Mouse (Mus musculus): ENCODE measurements around the gene Spata31d1a.
"Not testable (repeated sequence)": the region's sequence is repeated elsewhere in the genome, so short reads cannot be mapped to it uniquely, and the experiment has no call there.

Gene Spata31d1a

GRCm38 (mm10) chr13:59710230-59710629 lies at the start of gene Spata31d1a:
Gene Spata31d1a, minus strand, starts transcription at chr13:59710330.
- DNase-seq (ENCODE audit: low spot score): no peak

GRCm38 (mm10) chr13:59756906-59757305 lies 46.8 kb upstream of the Spata31d1a start:
- no peak for DNase-seq (ENCODE audit: low spot score)

GRCm38 (mm10) chr13:59750310-59750709 lies 40.2 kb upstream of the Spata31d1a start:
- DNase-seq (ENCODE audit: low spot score): no peak

- no peak for DNase-seq (ENCODE audit: low spot score)
Observed at GRCm38 (mm10) chr13:59746711-59747110, 36.6 kb upstream of the Spata31d1a start, which contains the start of gene 1700014D04Rik. Gene 1700014D04Rik, minus strand, starts transcription at chr13:59746752.

- DNase-seq (ENCODE audit: low spot score): no peak
Observed at GRCm38 (mm10) chr13:59746164-59746563, 36.0 kb upstream of the Spata31d1a start.

- no peak for DNase-seq (ENCODE audit: low spot score)
Observed at GRCm38 (mm10) chr13:59745462-59745861, 35.3 kb upstream of the Spata31d1a start.

GRCm38 (mm10) chr13:59741697-59742096 lies 31.6 kb upstream of the Spata31d1a start:
- DNase-seq (ENCODE audit: low spot score): no peak

- no peak for DNase-seq (ENCODE audit: low spot score)
Observed at GRCm38 (mm10) chr13:59741096-59741495, 31.0 kb upstream of the Spata31d1a start.

GRCm38 (mm10) chr13:59739397-59739796 lies 29.3 kb upstream of the Spata31d1a start:
- no peak for DNase-seq (ENCODE audit: low spot score)

- no peak for DNase-seq (ENCODE audit: low spot score)
Observed at GRCm38 (mm10) chr13:59738455-59738854, 28.3 kb upstream of the Spata31d1a start.

GRCm38 (mm10) chr13:59735190-59735589 lies 25.1 kb upstream of the Spata31d1a start:
- DNase-seq (ENCODE audit: low spot score): no peak

GRCm38 (mm10) chr13:59734347-59734746 lies 24.2 kb upstream of the Spata31d1a start:
- not testable (repeated sequence) for DNase-seq (ENCODE audit: low spot score)

- DNase-seq (ENCODE audit: low spot score): no peak
Observed at GRCm38 (mm10) chr13:59733936-59734335, 23.8 kb upstream of the Spata31d1a start.

GRCm38 (mm10) chr13:59731652-59732051 lies 21.5 kb upstream of the Spata31d1a start, which contains the start of gene Spata31d1d:
Gene Spata31d1d, minus strand, starts transcription at chr13:59731752.
- DNase-seq (ENCODE audit: low spot score): no peak

GRCm38 (mm10) chr13:59728378-59729093 lies 18.4 kb upstream of the Spata31d1a start:
- DNase-seq (ENCODE audit: low spot score): peak; percentile 77

- no peak for DNase-seq (ENCODE audit: low spot score)
Observed at GRCm38 (mm10) chr13:59726139-59726867, 16.2 kb upstream of the Spata31d1a start.

- not testable (repeated sequence) for DNase-seq (ENCODE audit: low spot score)
Observed at GRCm38 (mm10) chr13:59722089-59722488, 12.0 kb upstream of the Spata31d1a start.

- no peak for DNase-seq (ENCODE audit: low spot score)
Observed at GRCm38 (mm10) chr13:59719475-59719874, 9.3 kb upstream of the Spata31d1a start.

GRCm38 (mm10) chr13:59718857-59719440 lies 8.8 kb upstream of the Spata31d1a start:
- not testable (repeated sequence) for DNase-seq (ENCODE audit: low spot score)

- DNase-seq (ENCODE audit: low spot score): no peak
Observed at GRCm38 (mm10) chr13:59713710-59714109, 3.6 kb upstream of the Spata31d1a start.

GRCm38 (mm10) chr13:59711984-59712383 lies 1.9 kb upstream of the Spata31d1a start, which contains the start of gene Spata31d1b:
Gene Spata31d1b, plus strand, starts transcription at chr13:59712284.
- DNase-seq (ENCODE audit: low spot score): not testable (repeated sequence)

GRCm38 (mm10) chr13:59704562-59704961 lies 5.6 kb downstream of the Spata31d1a start:
- no peak for DNase-seq (ENCODE audit: low spot score)

GRCm38 (mm10) chr13:59703514-59703913 lies 6.6 kb downstream of the Spata31d1a start:
- DNase-seq (ENCODE audit: low spot score): no peak
